Mouse (Mus musculus): Measurements from ENCODE around the gene Gm14214. TPM values are rescaled to one million over a fixed set of nuclear protein-coding genes. Genes with fewer than 3 reads are reported as not detected.

Gm14214 gene
- polyA plus RNA-seq, 1 experiment from 2014 or later = not detected

GRCm38 (mm10) chr2:154757691-154758090 lies 12.1 kb downstream of the Gm14214 start:
- no peak for ATAC-seq (ENCODE audit: low FRiP score, low TSS enrichment)

GRCm38 (mm10) chr2:154755791-154756190 lies 14.0 kb downstream of the Gm14214 start:
- no peaks in the 10 kb centered on the region for H3K36me3 ChIP-seq (ENCODE audit: insufficient read depth, low read length)
- H3K4me3 ChIP-seq (ENCODE audit: low read length) = no peak overlapping the region
- ATAC-seq (ENCODE audit: low FRiP score, low TSS enrichment) = no peak
- no peaks in the 10 kb centered on the region; the same call in 1 of the 2 replicates for H3K9me3 ChIP-seq (ENCODE audit: low read length)
- H3K27me3 ChIP-seq (ENCODE audit: insufficient read depth, low read length) = no peaks in the 10 kb centered on the region
- 68% methylated on average over 6 of the region's 6 CpGs for whole genome bisulfite sequencing
- H3K4me2 ChIP-seq (replicated peaks; ENCODE audit: low read depth, low read length) = no peak overlapping the region
- H3K27ac ChIP-seq (ENCODE audit: low read length) = no peak overlapping the region
- no peak overlapping the region for H3K9ac ChIP-seq (replicated peaks; ENCODE audit: low read length)
- no peaks in the 10 kb centered on the region for H3K4me1 ChIP-seq (ENCODE audit: insufficient read depth, low read length)

More at GRCm38 (mm10) chr2:154757691-154758090, 12.1 kb downstream of the Gm14214 start:
- H3K36me3 ChIP-seq (ENCODE audit: insufficient read depth, low read length) = no peaks in the 10 kb centered on the region
- H3K27ac ChIP-seq (ENCODE audit: low read length) = no peak overlapping the region
- H3K9ac ChIP-seq (replicated peaks; ENCODE audit: low read length) = no peak overlapping the region
- peaks cover under 1% of the 10 kb centered on the region; the same call in 1 of the 2 replicates for H3K4me1 ChIP-seq (ENCODE audit: insufficient read depth, low read length)
- no peak overlapping the region for H3K4me3 ChIP-seq (ENCODE audit: low read length)
- H3K27me3 ChIP-seq (ENCODE audit: insufficient read depth, low read length) = no peaks in the 10 kb centered on the region
- H3K4me2 ChIP-seq (replicated peaks; ENCODE audit: low read depth, low read length) = no peak overlapping the region
- H3K9me3 ChIP-seq (ENCODE audit: low read length) = no peaks in the 10 kb centered on the region; the same call in 1 of the 2 replicates
- 82% methylated on average over 5 of the region's 5 CpGs for WGBS

GRCm38 (mm10) chr2:154754068-154754560 lies 15.7 kb downstream of the Gm14214 start:
- H3K36me3 ChIP-seq (ENCODE audit: insufficient read depth, low read length) = no peaks in the 10 kb centered on the region
- no peak overlapping the region for H3K9ac ChIP-seq (replicated peaks; ENCODE audit: low read length)
- H3K4me1 ChIP-seq (ENCODE audit: insufficient read depth, low read length) = peaks cover 7% of the 10 kb centered on the region
- no peaks in the 10 kb centered on the region for H3K9me3 ChIP-seq (ENCODE audit: low read length)
- H3K4me3 ChIP-seq (ENCODE audit: low read length) = no peak overlapping the region
- ATAC-seq (ENCODE audit: low FRiP score, low TSS enrichment) = no peak
- no peak overlapping the region for H3K4me2 ChIP-seq (replicated peaks; ENCODE audit: low read depth, low read length)
- WGBS = 89% methylated on average over 2 of the region's 2 CpGs
- no peaks in the 10 kb centered on the region for H3K27me3 ChIP-seq (ENCODE audit: insufficient read depth, low read length)
- H3K27ac ChIP-seq (ENCODE audit: low read length) = no peak overlapping the region

GRCm38 (mm10) chr2:154751924-154752323 lies 17.9 kb downstream of the Gm14214 start:
- H3K4me3 ChIP-seq (ENCODE audit: low read length) = no peak overlapping the region
- H3K27ac ChIP-seq (ENCODE audit: low read length) = no peak overlapping the region
- H3K36me3 ChIP-seq (ENCODE audit: insufficient read depth, low read length) = no peaks in the 10 kb centered on the region
- no peak overlapping the region for H3K9ac ChIP-seq (replicated peaks; ENCODE audit: low read length)
- H3K4me2 ChIP-seq (replicated peaks; ENCODE audit: low read depth, low read length) = no peak overlapping the region
- H3K27me3 ChIP-seq (ENCODE audit: insufficient read depth, low read length) = no peaks in the 10 kb centered on the region
- H3K9me3 ChIP-seq (ENCODE audit: low read length) = no peaks in the 10 kb centered on the region
- no peak for ATAC-seq (ENCODE audit: low FRiP score, low TSS enrichment)
- H3K4me1 ChIP-seq (ENCODE audit: insufficient read depth, low read length) = peaks cover 10% of the 10 kb centered on the region
- 59% methylated on average over 8 of the region's 8 CpGs for WGBS

GRCm38 (mm10) chr2:154749046-154750036 lies 20.5 kb downstream of the Gm14214 start:
- H3K4me3 ChIP-seq (ENCODE audit: low read length) = no peak overlapping the region
- H3K4me2 ChIP-seq (replicated peaks; ENCODE audit: low read depth, low read length) = 0 out of 2 replicates have a peak overlapping the region, but pooled peaks have one; percentile 1
- no peaks in the 10 kb centered on the region for H3K9me3 ChIP-seq (ENCODE audit: low read length)
- H3K27ac ChIP-seq (ENCODE audit: low read length) = no peak overlapping the region
- 41% methylated on average over 23 of the region's 23 CpGs for WGBS
- ATAC-seq (ENCODE audit: low FRiP score, low TSS enrichment) = no peak
- peaks cover 10% of the 10 kb centered on the region for H3K4me1 ChIP-seq (ENCODE audit: insufficient read depth, low read length)
- no peak overlapping the region for H3K9ac ChIP-seq (replicated peaks; ENCODE audit: low read length)
- H3K36me3 ChIP-seq (ENCODE audit: insufficient read depth, low read length) = no peaks in the 10 kb centered on the region
- H3K27me3 ChIP-seq (ENCODE audit: insufficient read depth, low read length) = no peaks in the 10 kb centered on the region; the same call in 1 of the 2 replicates

- WGBS = 84% methylated on average over 2 of the region's 2 CpGs
- H3K27me3 ChIP-seq (ENCODE audit: insufficient read depth, low read length) = no peaks in the 10 kb centered on the region; the same call in 1 of the 2 replicates
- H3K36me3 ChIP-seq (ENCODE audit: insufficient read depth, low read length) = no peaks in the 10 kb centered on the region
- no peak overlapping the region for H3K27ac ChIP-seq (ENCODE audit: low read length)
- no peak for ATAC-seq (ENCODE audit: low FRiP score, low TSS enrichment)
- H3K4me1 ChIP-seq (ENCODE audit: insufficient read depth, low read length) = peaks cover 15% of the 10 kb centered on the region
- H3K9me3 ChIP-seq (ENCODE audit: low read length) = no peaks in the 10 kb centered on the region
- no peak overlapping the region for H3K4me2 ChIP-seq (replicated peaks; ENCODE audit: low read depth, low read length)
- no peak overlapping the region for H3K9ac ChIP-seq (replicated peaks; ENCODE audit: low read length)
- H3K4me3 ChIP-seq (ENCODE audit: low read length) = no peak overlapping the region
Observed at GRCm38 (mm10) chr2:154748383-154748782, 21.4 kb downstream of the Gm14214 start.

GRCm38 (mm10) chr2:154743915-154744314 lies 25.9 kb downstream of the Gm14214 start:
- H3K9ac ChIP-seq (replicated peaks; ENCODE audit: low read length) = no peak overlapping the region
- no peak overlapping the region for H3K27ac ChIP-seq (ENCODE audit: low read length)
- WGBS = 42% methylated on average over 4 of the region's 4 CpGs
- no peaks in the 10 kb centered on the region for H3K9me3 ChIP-seq (ENCODE audit: low read length)
- H3K4me1 ChIP-seq (ENCODE audit: insufficient read depth, low read length) = peaks cover 13% of the 10 kb centered on the region
- no peaks in the 10 kb centered on the region; the same call in 1 of the 2 replicates for H3K27me3 ChIP-seq (ENCODE audit: insufficient read depth, low read length)
- no peak for ATAC-seq (ENCODE audit: low FRiP score, low TSS enrichment)
- no peak overlapping the region for H3K4me3 ChIP-seq (ENCODE audit: low read length)
- no peak overlapping the region for H3K4me2 ChIP-seq (replicated peaks; ENCODE audit: low read depth, low read length)
- H3K36me3 ChIP-seq (ENCODE audit: insufficient read depth, low read length) = no peaks in the 10 kb centered on the region

- Histone ChIP-seq H3K36me3 (ENCODE audit: insufficient read depth, low read length) (no peaks in the 10 kb centered on the region), H3K4me2 (replicated peaks; ENCODE audit: low read depth, low read length) (no peak overlapping the region), H3K27me3 (ENCODE audit: insufficient read depth, low read length) (no peaks in the 10 kb centered on the region; the same call in 1 of the 2 replicates), H3K4me1 (ENCODE audit: insufficient read depth, low read length) (peaks cover 12% of the 10 kb centered on the region), H3K9ac (replicated peaks; ENCODE audit: low read length) (no peak overlapping the region), H3K27ac (ENCODE audit: low read length) (no peak overlapping the region), H3K4me3 (ENCODE audit: low read length) (no peak overlapping the region), H3K9me3 (ENCODE audit: low read length) (no peaks in the 10 kb centered on the region)
- 33% methylated on average over 10 of the region's 10 CpGs for WGBS
- ATAC-seq (ENCODE audit: low FRiP score, low TSS enrichment) = no peak
Observed at GRCm38 (mm10) chr2:154742911-154743819, 26.7 kb downstream of the Gm14214 start.

GRCm38 (mm10) chr2:154738621-154739020 lies 31.2 kb downstream of the Gm14214 start:
- Histone ChIP-seq H3K4me1 (ENCODE audit: insufficient read depth, low read length) (peaks cover 31% of the 10 kb centered on the region), H3K9me3 (ENCODE audit: low read length) (no peaks in the 10 kb centered on the region), H3K4me2 (replicated peaks; ENCODE audit: low read depth, low read length) (no peak overlapping the region), H3K27me3 (ENCODE audit: insufficient read depth, low read length) (no peaks in the 10 kb centered on the region), H3K9ac (replicated peaks; ENCODE audit: low read length) (no peak overlapping the region), H3K4me3 (ENCODE audit: low read length) (no peak overlapping the region), H3K36me3 (ENCODE audit: insufficient read depth, low read length) (no peaks in the 10 kb centered on the region), H3K27ac (ENCODE audit: low read length) (no peak overlapping the region)
- ATAC-seq (ENCODE audit: low FRiP score, low TSS enrichment) = no peak
- 72% methylated on average over 5 of the region's 5 CpGs for WGBS

Data from kidney, embryonic 16.5 days (tissue).